14 mouse cellular contexts compared by ENCODE assay signal in genomic region chr6:113465602-113466001, GRCm38 (mm10). TPM values are rescaled to one million over a fixed set of nuclear protein-coding genes. Genes with fewer than 3 reads are reported as not detected.
DNase-seq lines count a peak whose midpoint lies in the region; ATAC-seq and TF ChIP-seq lines count a peak whose summit lies in the region.
"Had no signal": no experiment of that assay in that cellular context is flagged by ENCODE, and none has a peak within 500 bp of the region (broad histone marks: within the 10 kb centered on the region; RNA-seq: fewer than 3 reads in every experiment).

No protein-coding gene starts in this region.

- H3K4me2 ChIP-seq in kidney, embryonic 15.5 days: no peak overlapping the region
- H3K4me2 ChIP-seq: embryonic facial prominence, embryonic 12.5 days; forebrain, embryonic 15.5 days; limb, embryonic 12.5 days had no signal

- peak; percentile 29 for DNase-seq in adrenal gland, postnatal 14 days
- DNase-seq in adrenal gland, postnatal 4 days (ENCODE audit: low spot score in 2 of 2): no peak
- DNase-seq in kidney, adult 2 months: no peak
- peak; percentile 21 to 44 for DNase-seq in lung, postnatal 4 days
- DNase-seq in lung, postnatal 36 days: no peak
- peak; percentile 28 for DNase-seq in retina, postnatal 7 days (ENCODE audit: low read depth, low spot score)
- DNase-seq: heart, postnatal 10 days; right cerebral cortex, postnatal 14 days had no signal

- H3K27me3 ChIP-seq in kidney, embryonic 15.5 days: peaks cover 9% of the 10 kb centered on the region
- no peaks in the 10 kb centered on the region for H3K27me3 ChIP-seq in kidney, adult 2 months (replicated peaks; ENCODE audit: control insufficient read depth, insufficient read depth, low read length)

- H3K4me3 ChIP-seq in kidney, embryonic 15.5 days (replicated peaks): no peak overlapping the region
- H3K4me3 ChIP-seq in kidney, adult 2 months (ENCODE audit: insufficient read depth, low read depth, low read length): no peak overlapping the region
- H3K4me3 ChIP-seq: embryonic facial prominence, embryonic 12.5 days; forebrain, embryonic 15.5 days; limb, embryonic 12.5 days; megakaryocyte, embryonic 14.5 days had no signal

- TF ChIP-seq POLR2A in kidney, adult 2 months (IDR thresholded peaks at IDR 0.05; ENCODE audit: low read depth, low read length): no peak

- no peak overlapping the region for H3K9ac ChIP-seq in kidney, embryonic 15.5 days
- H3K9ac ChIP-seq: embryonic facial prominence, embryonic 12.5 days; forebrain, embryonic 15.5 days; limb, embryonic 12.5 days had no signal

- H3K4me1 ChIP-seq in kidney, embryonic 15.5 days: peaks cover 19% of the 10 kb centered on the region
- no peaks in the 10 kb centered on the region for H3K4me1 ChIP-seq in kidney, adult 2 months (ENCODE audit: control insufficient read depth, insufficient read depth, low read length)

- TF ChIP-seq CTCF in kidney, adult 2 months (conservative IDR thresholded peaks at IDR 0.05; ENCODE audit: insufficient read depth, insufficient read length, low read depth, low read length): no peak; the same call in 1 of the 2 replicates

- H3K9me3 ChIP-seq in kidney, embryonic 15.5 days (replicated peaks): no peaks in the 10 kb centered on the region
- H3K9me3 ChIP-seq: embryonic facial prominence, embryonic 12.5 days; forebrain, embryonic 15.5 days; limb, embryonic 12.5 days; megakaryocyte, embryonic 14.5 days had no signal

- 37% methylated on average over 5 of the region's 5 CpGs for WGBS in kidney, embryonic 15.5 days
- WGBS in kidney, adult 2 months: 44% methylated on average over 5 of the region's 5 CpGs

- peak; percentile 68 for ATAC-seq in kidney, embryonic 15.5 days (replicated peaks; ENCODE audit: low FRiP score)
- no peak for ATAC-seq in megakaryocyte, adult 5-6 weeks (ENCODE audit: poor library complexity, severe bottlenecking)
- ATAC-seq: forebrain, embryonic 15.5 days had no signal

- no peak overlapping the region for H3K27ac ChIP-seq in kidney, embryonic 15.5 days
- no peak overlapping the region for H3K27ac ChIP-seq in kidney, adult 2 months (ENCODE audit: insufficient read depth, low read depth, low read length)
- H3K27ac ChIP-seq: embryonic facial prominence, embryonic 12.5 days; forebrain, embryonic 15.5 days; limb, embryonic 12.5 days had no signal

- no peaks in the 10 kb centered on the region for H3K36me3 ChIP-seq in kidney, embryonic 15.5 days
- no peaks in the 10 kb centered on the region for H3K36me3 ChIP-seq in kidney, adult 2 months (ENCODE audit: control insufficient read depth, insufficient read depth, low read length)
- H3K36me3 ChIP-seq: embryonic facial prominence, embryonic 12.5 days; forebrain, embryonic 15.5 days; limb, embryonic 12.5 days had no signal

RNA-seq across cellular contexts. Expression of gene Il17rc, which starts 5.6 kb away (rescaled TPM):
- 18.2 and 19.3 TPM in 2 replicates for total RNA-seq in adrenal gland, postnatal 14 days (2021)
- total RNA-seq in adrenal gland, postnatal 4 days (2021): 10 to 100 TPM; 22.7 to 25.4 TPM
- polyA plus RNA-seq in kidney, embryonic 15.5 days (2015; fragmentation: Nextera tagmentation; extraction: Ambion mirVana): 18.5 and 19.6 TPM in 2 replicates
- 37.6 and 41.8 TPM in 2 replicates for polyA plus RNA-seq in kidney, adult 2 months (2012; rRNA removed)
- total RNA-seq in megakaryocyte, adult 5-6 weeks (2015): not detected in 2 replicates
- total RNA-seq in megakaryocyte, adult 5-6 weeks (2017): not detected in 2 replicates

RNA-seq across cellular contexts. Expression of gene Il17re, which starts 7.3 kb away (rescaled TPM):
- total RNA-seq in adrenal gland, postnatal 14 days (2021): 1.5 and 2.8 TPM in 2 replicates
- total RNA-seq in adrenal gland, postnatal 4 days (2021): 1 to 10 TPM in 1 of 2 experiments, under 1 TPM in 1; 0.90 to 2.5 TPM
- polyA plus RNA-seq in kidney, embryonic 15.5 days (2015; fragmentation: Nextera tagmentation; extraction: Ambion mirVana): 6.1 and 7.8 TPM in 2 replicates
- 25.7 and 41.4 TPM in 2 replicates for polyA plus RNA-seq in kidney, adult 2 months (2012; rRNA removed)
- total RNA-seq in megakaryocyte, adult 5-6 weeks (2015): not detected in 2 replicates
- not detected in 2 replicates for total RNA-seq in megakaryocyte, adult 5-6 weeks (2017)
- polyA plus RNA-seq: forebrain, embryonic 15.5 days had no signal

RNA-seq across cellular contexts. Expression of gene Creld1, which starts 17.5 kb away (rescaled TPM):
- total RNA-seq in adrenal gland, postnatal 14 days (2021): 37.4 and 42.7 TPM in 2 replicates
- 10 to 100 TPM; 40.6 to 44.1 TPM for total RNA-seq in adrenal gland, postnatal 4 days (2021)
- polyA plus RNA-seq in kidney, embryonic 15.5 days (2015; fragmentation: Nextera tagmentation; extraction: Ambion mirVana): 35.7 and 37.2 TPM in 2 replicates
- polyA plus RNA-seq in kidney, adult 2 months (2012; rRNA removed): 22.3 and 23.6 TPM in 2 replicates
- total RNA-seq in megakaryocyte, adult 5-6 weeks (2015): 0.27 and 2.1 TPM in 2 replicates
- 1.9 and 3.4 TPM in 2 replicates for total RNA-seq in megakaryocyte, adult 5-6 weeks (2017)

RNA-seq across cellular contexts. Expression of gene Jagn1, which starts 23.2 kb away (rescaled TPM):
- total RNA-seq in adrenal gland, postnatal 14 days (2021): 54.1 and 54.8 TPM in 2 replicates
- 10 to 100 TPM; 47.8 to 49.2 TPM for total RNA-seq in adrenal gland, postnatal 4 days (2021)
- 104 and 111 TPM in 2 replicates for polyA plus RNA-seq in kidney, embryonic 15.5 days (2015; fragmentation: Nextera tagmentation; extraction: Ambion mirVana)
- polyA plus RNA-seq in kidney, adult 2 months (2012; rRNA removed): 81.6 and 82.0 TPM in 2 replicates
- total RNA-seq in megakaryocyte, adult 5-6 weeks (2015): 34.2 and 43.6 TPM in 2 replicates
- 11.0 and 12.7 TPM in 2 replicates for total RNA-seq in megakaryocyte, adult 5-6 weeks (2017)

RNA-seq across cellular contexts. Expression of gene Cidec, which starts 30.0 kb away (rescaled TPM):
- 388 and 421 TPM in 2 replicates for total RNA-seq in adrenal gland, postnatal 14 days (2021)
- 10 to 100 TPM; 49.8 to 62.1 TPM for total RNA-seq in adrenal gland, postnatal 4 days (2021)
- not detected in 2 replicates for polyA plus RNA-seq in kidney, embryonic 15.5 days (2015; fragmentation: Nextera tagmentation; extraction: Ambion mirVana)
- 102 and 137 TPM in 2 replicates for polyA plus RNA-seq in kidney, adult 2 months (2012; rRNA removed)
- total RNA-seq in megakaryocyte, adult 5-6 weeks (2015): not detected in 2 replicates
- total RNA-seq in megakaryocyte, adult 5-6 weeks (2017): not detected in 2 replicates
- polyA plus RNA-seq: embryonic facial prominence, embryonic 12.5 days; forebrain, embryonic 15.5 days; limb, embryonic 12.5 days had no signal

Comparison
In these comparisons a context has a peak if more than half of its experiments do, and no peak if none do; other contexts are left out.
1. DNase-seq: peak in adrenal gland, postnatal 14 days (single experiment), lung, postnatal 4 days (2 of 2) and retina, postnatal 7 days (single experiment); none in adrenal gland, postnatal 4 days (0 of 2), kidney, adult 2 months (single experiment) and lung, postnatal 36 days (single experiment).
2. RNA of gene Il17rc, which starts 5.6 kb away (total RNA-seq): 22.7 to 25.4 TPM in adrenal gland, postnatal 4 days and 18.2 to 19.3 TPM in adrenal gland, postnatal 14 days; not detected in megakaryocyte, adult 5-6 weeks; every median in the first group is over 10 times any median in the second.